Mouse (Mus musculus) stomach, embryonic 16.5 days (tissue): ENCODE results near the gene Rcc1. TPM values are rescaled to one million over a fixed set of nuclear protein-coding genes. Genes with fewer than 3 reads are reported as not detected.

Experiments
- ATAC-seq: fragments of 200-750 bp; cut with Nextera tagmentation; 2 replicates; pipeline ENCODE4 v1.8.0; 2017; ENCODE audit warnings: moderate number of reproducible peaks, moderate TSS enrichment; ENCODE audit not compliant: insufficient read depth, low FRiP score
- H3K27ac ChIP-seq: fragments of 300-500 bp; sonication (generic); 2 replicates; pipeline ENCODE4 v1.5.1; 2014; ENCODE audit warnings: low read length
- H3K27me3 ChIP-seq: fragments of 300-500 bp; sonication (generic); 2 replicates; pipeline ENCODE4 v1.6.1; 2014; ENCODE audit warnings: low read length, control low read depth, mixed read lengths; ENCODE audit not compliant: control insufficient read depth, insufficient read depth
- H3K36me3 ChIP-seq: fragments of 300-500 bp; sonication (generic); 2 replicates; pipeline ENCODE4 v1.6.1; 2014; ENCODE audit warnings: low read length; ENCODE audit not compliant: control insufficient read depth, insufficient read depth
- H3K4me1 ChIP-seq: fragments of 300-500 bp; sonication (generic); 2 replicates; pipeline ENCODE4 v1.6.1; 2014; ENCODE audit warnings: low read length, control low read depth, mixed read lengths; ENCODE audit not compliant: control insufficient read depth, insufficient read depth
- H3K4me2 ChIP-seq: fragments of 300-500 bp; sonication (generic); 2 replicates; pipeline ENCODE4 v1.6.1; 2014; ENCODE audit warnings: low read depth, low read length, mixed read lengths
- H3K4me3 ChIP-seq: fragments of 300-500 bp; sonication (generic); replicated peaks from 2 replicates; pipeline ENCODE4 v1.5.1; 2014; ENCODE audit warnings: mild to moderate bottlenecking, low read length
- H3K9ac ChIP-seq: fragments of 300-500 bp; sonication (generic); 2 replicates; pipeline ENCODE4 v1.6.1; 2014; ENCODE audit warnings: low read length
- H3K9me3 ChIP-seq: fragments of 300-500 bp; sonication (generic); replicated peaks from 2 replicates; pipeline ENCODE4 v1.6.1; 2016; ENCODE audit warnings: low read length, control low read depth; ENCODE audit not compliant: control insufficient read depth
- WGBS: fragments of 180-500 bp; shearing (Covaris S2); extraction: QIAGEN DNeasy Blood & Tissue Kit; methylation state at CpG from one replicate; pipeline ENCODE4 v1.1.7; 2014; 5-methylcytosine and 5-hydroxymethylcytosine counted together
- polyA plus RNA-seq: library from polyadenylated mRNA; unstranded; fragments of >200 nt; fragmentation: Nextera tagmentation; extraction: Ambion mirVana; gene quantifications from 2 replicates; pipeline ENCODE4 v1.2.1, GENCODE M21; 2015

The Rcc1 gene
- polyA plus RNA-seq, 1 experiment from 2014 or later, result 64.0 TPM

GRCm38 (mm10) chr4:132350123-132350740, 3.2 kb downstream of the Rcc1 start:
- 53% methylated on average over 2 of the region's 2 CpGs for WGBS
- Histone ChIP-seq H3K9ac (no peak overlapping the region), H3K27ac (no peak overlapping the region), H3K4me1 (peaks cover 15% of the 10 kb centered on the region; the same call in 1 of the 2 replicates), H3K4me2 (no peak overlapping the region), H3K4me3 (no peak overlapping the region), H3K36me3 (peaks cover 9% of the 10 kb centered on the region), H3K9me3 (no peaks in the 10 kb centered on the region), H3K27me3 (no peaks in the 10 kb centered on the region)
- ATAC-seq, result no peak

- ATAC-seq, result no peak
- Histone ChIP-seq H3K4me1 (peaks cover 17% of the 10 kb centered on the region), H3K9me3 (no peaks in the 10 kb centered on the region), H3K4me2 (no peak overlapping the region), H3K4me3 (no peak overlapping the region), H3K9ac (no peak overlapping the region), H3K36me3 (peaks cover 9% of the 10 kb centered on the region), H3K27ac (no peak overlapping the region), H3K27me3 (no peaks in the 10 kb centered on the region)
- 61% methylated on average over 3 of the region's 3 CpGs for WGBS
These were observed 3.8 kb downstream of the Rcc1 start for GRCm38 (mm10) chr4:132349495-132350122.

- Histone ChIP-seq H3K9me3 (no peaks in the 10 kb centered on the region), H3K36me3 (peaks cover 8% of the 10 kb centered on the region), H3K27me3 (no peaks in the 10 kb centered on the region), H3K9ac (no peak overlapping the region), H3K4me1 (peaks cover 28% of the 10 kb centered on the region), H3K4me2 (no peak overlapping the region), H3K27ac (no peak overlapping the region), H3K4me3 (no peak overlapping the region)
- 64% methylated on average over 3 of the region's 3 CpGs for whole genome bisulfite sequencing
- ATAC-seq, result no peak
These were observed 6.7 kb downstream of the Rcc1 start for GRCm38 (mm10) chr4:132346661-132347060.

- WGBS, result 77% methylated on average over 4 of the region's 4 CpGs
- Histone ChIP-seq H3K36me3 (peaks cover 4% of the 10 kb centered on the region), H3K9me3 (no peaks in the 10 kb centered on the region), H3K27ac (peak overlapping the region; percentile 37; the same call in 1 of the 2 replicates), H3K9ac (no peak overlapping the region), H3K27me3 (no peaks in the 10 kb centered on the region), H3K4me3 (no peak overlapping the region), H3K4me2 (no peak overlapping the region), H3K4me1 (peaks cover 24% of the 10 kb centered on the region)
- ATAC-seq, result no peak
These were observed 7.1 kb downstream of the Rcc1 start for GRCm38 (mm10) chr4:132346261-132346660.

- WGBS, result 45% methylated on average over 5 of the region's 5 CpGs
- H3K27me3 ChIP-seq, result no peaks in the 10 kb centered on the region
- 0 out of 2 replicates have a peak, but pooled peaks cover under 1% of the 10 kb centered on the region for H3K36me3 ChIP-seq
- ATAC-seq, result no peak
- no peaks in the 10 kb centered on the region for H3K9me3 ChIP-seq
- peak overlapping the region; percentile 59 for H3K4me3 ChIP-seq
- peak overlapping the region; percentile 37; the same call in 1 of the 2 replicates for H3K27ac ChIP-seq
- H3K4me2 ChIP-seq, result no peak overlapping the region
- peak overlapping the region; percentile 81; the same call in 1 of the 2 replicates for H3K9ac ChIP-seq
- peaks cover 22% of the 10 kb centered on the region for H3K4me1 ChIP-seq
These were observed 7.6 kb downstream of the Rcc1 start for GRCm38 (mm10) chr4:132345843-132346212.

- ATAC-seq, result peak; percentile 89
- Histone ChIP-seq H3K4me1 (peaks cover 22% of the 10 kb centered on the region), H3K9ac (peak overlapping the region; percentile 81), H3K27ac (peak overlapping the region; percentile 14), H3K9me3 (no peaks in the 10 kb centered on the region), H3K27me3 (no peaks in the 10 kb centered on the region), H3K4me2 (peak overlapping the region; percentile 89), H3K4me3 (peak overlapping the region; percentile 59), H3K36me3 (no peaks in the 10 kb centered on the region)
- under 1% methylated on average over 72 of the region's 83 CpGs for WGBS
These were observed 8.1 kb downstream of the Rcc1 start for GRCm38 (mm10) chr4:132345135-132345842.

GRCm38 (mm10) chr4:132344403-132345134, 8.8 kb downstream of the Rcc1 start:
- Histone ChIP-seq H3K4me3 (peak overlapping the region; percentile 59), H3K4me1 (peaks cover 22% of the 10 kb centered on the region), H3K36me3 (peaks cover 2% of the 10 kb centered on the region; the same call in 1 of the 2 replicates), H3K9me3 (no peaks in the 10 kb centered on the region), H3K4me2 (peak overlapping the region; percentile 89), H3K27me3 (no peaks in the 10 kb centered on the region), H3K9ac (peak overlapping the region; percentile 81), H3K27ac (0 out of 2 replicates have a peak overlapping the region, but pooled peaks have one; percentile 11)
- WGBS, result 6% methylated on average over 13 of the region's 13 CpGs
- no peak for ATAC-seq

- H3K9ac ChIP-seq, result no peak overlapping the region
These were observed 12.0 kb downstream of the Rcc1 start for GRCm38 (mm10) chr4:132341451-132341850.

More at GRCm38 (mm10) chr4:132341451-132341850, 12.0 kb downstream of the Rcc1 start:
- no peak overlapping the region for H3K4me2 ChIP-seq
- peaks cover 13% of the 10 kb centered on the region for H3K36me3 ChIP-seq
- H3K27ac ChIP-seq, result no peak overlapping the region
- no peaks in the 10 kb centered on the region for H3K9me3 ChIP-seq
- H3K27me3 ChIP-seq, result no peaks in the 10 kb centered on the region
- H3K4me3 ChIP-seq, result no peak overlapping the region
- ATAC-seq, result no peak
- 86% methylated on average over 3 of the region's 3 CpGs for WGBS
- peaks cover 22% of the 10 kb centered on the region for H3K4me1 ChIP-seq
